Mouse (Mus musculus): ENCODE measurements around the gene Ppp1r27.

Ppp1r27 gene

GRCm38 (mm10) chr11:120510375-120511030 lies 40.4 kb downstream of the Ppp1r27 start:
- no peak for DNase-seq

GRCm38 (mm10) chr11:120509940-120510339 lies 41.0 kb downstream of the Ppp1r27 start:
- DNase-seq: no peak

GRCm38 (mm10) chr11:120508290-120508870 lies 42.6 kb downstream of the Ppp1r27 start:
- no peak for DNase-seq

DNA sequence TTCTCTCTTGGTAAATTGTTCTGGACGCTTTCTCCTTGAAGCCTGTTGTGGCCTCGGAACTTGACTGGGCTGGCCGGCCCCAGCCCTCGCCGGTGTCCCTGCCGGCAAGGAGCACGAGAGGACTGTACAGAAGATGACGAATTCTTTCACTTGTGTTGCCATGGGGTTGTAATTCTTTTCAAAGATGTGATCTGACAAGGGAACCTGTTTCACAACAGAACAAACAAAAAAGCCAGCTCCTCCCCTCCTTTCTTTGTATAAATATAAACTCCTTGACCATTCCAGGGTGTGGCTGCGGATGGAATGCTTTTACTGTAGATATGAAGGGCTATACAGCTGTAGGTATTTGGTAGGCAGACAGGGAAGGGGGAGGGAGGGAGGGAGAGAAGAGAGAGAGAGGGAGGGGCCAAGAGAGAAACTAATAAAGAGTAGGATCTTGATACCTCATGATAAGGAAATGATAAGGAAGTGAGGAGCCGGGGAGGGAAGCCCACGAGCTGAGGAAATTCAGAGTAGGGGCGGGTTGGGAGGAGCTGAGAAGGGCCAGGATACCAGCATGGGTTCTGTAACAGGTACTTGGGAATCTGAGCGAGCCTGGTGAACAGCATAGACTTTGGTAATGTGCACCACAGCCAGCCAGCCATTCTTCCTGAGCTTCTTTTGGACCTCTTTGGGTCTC lies 43.2 kb downstream of the Ppp1r27 start:
- DNase-seq: no peak

DNA sequence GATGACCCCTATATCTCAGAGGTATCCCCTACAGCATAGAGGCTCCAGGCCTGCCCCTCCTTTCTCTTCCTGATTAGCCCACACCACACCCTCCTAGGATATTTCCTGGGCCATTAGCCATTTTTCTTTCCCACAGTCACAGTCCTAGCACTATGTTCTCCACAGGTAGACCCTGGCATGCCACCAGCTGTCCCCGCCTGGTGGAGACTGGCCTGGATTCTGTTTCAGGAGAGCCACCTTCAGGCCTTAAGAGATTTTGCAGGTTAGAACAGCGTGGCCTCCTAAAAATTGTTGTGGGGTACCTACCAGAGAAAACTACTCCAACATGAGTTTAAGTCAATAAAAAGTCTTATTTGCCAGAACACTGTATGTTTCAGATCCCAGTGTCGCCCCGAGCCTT lies 44.0 kb downstream of the Ppp1r27 start:
- no peak for DNase-seq

- no peak for DNase-seq
These were observed 45.3 kb downstream of the Ppp1r27 start for GRCm38 (mm10) chr11:120505661-120506060.

GRCm38 (mm10) chr11:120501701-120502100 lies 49.2 kb downstream of the Ppp1r27 start:
- DNase-seq: no peak

GRCm38 (mm10) chr11:120501018-120501417 lies 49.9 kb downstream of the Ppp1r27 start:
- DNase-seq: no peak

- DNase-seq: no peak
These were observed 50.6 kb downstream of the Ppp1r27 start for GRCm38 (mm10) chr11:120500357-120500756.

All from cerebellum, adult 8-10 months (tissue).